In the genomic region with DNA sequence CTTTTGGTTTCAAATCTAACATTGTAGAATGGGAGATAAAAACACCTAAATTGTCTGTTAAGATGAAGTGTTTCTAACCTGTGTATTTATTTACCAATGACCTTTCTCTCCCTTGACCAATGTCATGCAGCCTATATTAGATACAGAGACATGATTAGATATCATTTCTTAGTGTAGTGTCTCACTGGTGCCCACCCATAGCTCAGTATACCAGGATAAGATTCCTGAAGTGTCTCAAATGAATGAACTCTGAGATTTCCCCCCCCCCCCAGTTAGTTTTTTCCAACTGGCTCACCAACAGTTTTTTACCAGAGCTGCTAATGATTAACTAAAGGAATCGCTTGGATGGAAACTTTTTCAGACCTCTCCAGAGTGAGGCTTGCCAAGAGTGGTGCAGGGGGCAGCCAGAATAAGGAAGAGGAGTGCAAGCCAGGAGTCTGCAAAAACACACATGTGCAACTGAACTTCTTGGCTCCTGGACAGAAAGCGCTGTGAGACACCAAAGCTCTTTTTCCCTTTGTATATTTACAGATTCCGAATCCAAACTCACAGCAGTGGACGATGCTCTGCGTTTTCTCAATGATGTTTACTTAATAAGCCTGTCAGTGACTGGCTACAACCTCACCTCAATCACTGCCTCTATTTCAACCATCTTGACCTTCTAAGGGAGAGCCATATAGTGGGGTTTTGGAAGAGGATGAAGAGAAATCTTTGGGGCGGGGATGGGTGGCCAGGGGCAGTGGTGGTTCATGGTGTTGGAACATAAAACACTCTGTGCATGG, we compare ENCODE assay signal across 9 mouse cellular contexts.
DNase-seq lines count a peak whose midpoint lies in the region; ATAC-seq and TF ChIP-seq lines count a peak whose summit lies in the region.
"Had no signal": no experiment of that assay in that cellular context is flagged by ENCODE, and none has a peak within 500 bp of the region (broad histone marks: within the 10 kb centered on the region; RNA-seq: fewer than 3 reads in every experiment).

No protein-coding gene starts in this region.

- no peak overlapping the region for H3K4me2 ChIP-seq in hindbrain, embryonic 14.5 days (replicated peaks)
- H3K4me2 ChIP-seq in hindbrain, embryonic 12.5 days (replicated peaks), result no peak overlapping the region
- peak overlapping the region; percentile 42 for H3K4me2 ChIP-seq in intestine, embryonic 15.5 days (replicated peaks)
- H3K4me2 ChIP-seq in liver, embryonic 14.5 days (ENCODE audit: low read depth), result peak overlapping the region; percentile 6; the same call in 1 of the 2 replicates

- 69% methylated on average over 6 of the region's 6 CpGs for WGBS in hindbrain, embryonic 14.5 days
- 71% methylated on average over 6 of the region's 6 CpGs for WGBS in hindbrain, embryonic 12.5 days
- 9% methylated on average over 6 of the region's 6 CpGs for WGBS in intestine, embryonic 15.5 days
- 65% methylated on average over 6 of the region's 6 CpGs for WGBS in liver, embryonic 14.5 days (ENCODE audit: insufficient replicate concordance)

- TF ChIP-seq POLR2A in embryonic fibroblast, embryonic 13.5 days (IDR thresholded peaks at IDR 0.05; ENCODE audit: low read depth, low read length), result no peak

- no peak for TF ChIP-seq EP300 in liver, embryonic 14.5 days (IDR thresholded peaks at IDR 0.05; ENCODE audit: low read depth)

- no peak overlapping the region for H3K27ac ChIP-seq in hindbrain, embryonic 14.5 days
- H3K27ac ChIP-seq in hindbrain, embryonic 12.5 days, result no peak overlapping the region
- peak overlapping the region; percentile 56 for H3K27ac ChIP-seq in embryonic fibroblast, embryonic 13.5 days (ENCODE audit: insufficient read depth, low read length)
- H3K27ac ChIP-seq in intestine, embryonic 15.5 days, result peak overlapping the region; percentile 83
- H3K27ac ChIP-seq in liver, embryonic 14.5 days, result no peak overlapping the region

- peak; percentile 47 for DNase-seq in hindbrain, embryonic 14.5 days (ENCODE audit: low spot score)
- DNase-seq in liver, embryonic 14.5 days (ENCODE audit: low read depth in 3 of 3, low spot score in 3 of 3), result no peak
- DNase-seq in testis, postnatal 14 days (ENCODE audit: low spot score), result peak; percentile 19
- DNase-seq in B cell, adult 2 months, result no peak
- no peak for DNase-seq in right cerebral cortex, postnatal 14 days

- H3K9ac ChIP-seq in hindbrain, embryonic 14.5 days, result no peak overlapping the region
- H3K9ac ChIP-seq in hindbrain, embryonic 12.5 days, result no peak overlapping the region
- H3K9ac ChIP-seq in intestine, embryonic 15.5 days, result no peak overlapping the region
- H3K9ac ChIP-seq in liver, embryonic 14.5 days (replicated peaks), result no peak overlapping the region

- no peaks in the 10 kb centered on the region for H3K9me3 ChIP-seq in hindbrain, embryonic 14.5 days (ENCODE audit: control insufficient read depth, low read length)
- H3K9me3 ChIP-seq in hindbrain, embryonic 12.5 days (replicated peaks), result no peaks in the 10 kb centered on the region
- H3K9me3 ChIP-seq in intestine, embryonic 15.5 days, result no peaks in the 10 kb centered on the region
- no peaks in the 10 kb centered on the region for H3K9me3 ChIP-seq in liver, embryonic 14.5 days (ENCODE audit: control insufficient read depth, low read length)

- H3K36me3 ChIP-seq in hindbrain, embryonic 14.5 days (replicated peaks; ENCODE audit: control insufficient read depth, insufficient read depth), result no peaks in the 10 kb centered on the region
- no peaks in the 10 kb centered on the region for H3K36me3 ChIP-seq in hindbrain, embryonic 12.5 days
- no peaks in the 10 kb centered on the region for H3K36me3 ChIP-seq in intestine, embryonic 15.5 days
- no peaks in the 10 kb centered on the region for H3K36me3 ChIP-seq in liver, embryonic 14.5 days (replicated peaks; ENCODE audit: control insufficient read depth, insufficient read depth, low read depth)

- no peaks in the 10 kb centered on the region; the same call in 1 of the 2 replicates for H3K4me1 ChIP-seq in hindbrain, embryonic 14.5 days (replicated peaks; ENCODE audit: control insufficient read depth, insufficient read depth, low read length)
- H3K4me1 ChIP-seq in hindbrain, embryonic 12.5 days, result peaks cover 4% of the 10 kb centered on the region; the same call in 1 of the 2 replicates
- H3K4me1 ChIP-seq in embryonic fibroblast, embryonic 13.5 days (ENCODE audit: control insufficient read depth, insufficient read depth, low read length), result peaks cover 9% of the 10 kb centered on the region
- peaks cover 17% of the 10 kb centered on the region for H3K4me1 ChIP-seq in intestine, embryonic 15.5 days (replicated peaks)
- peaks cover 0 to 6% of the 10 kb centered on the region in 2 experiments; a peak in 2 of 4 replicates for H3K4me1 ChIP-seq in liver, embryonic 14.5 days (replicated peaks; ENCODE audit: control insufficient read depth in 2 of 2, insufficient read depth in 2 of 2, low read length in 1 of 2)

- no peak for ATAC-seq in hindbrain, embryonic 14.5 days (ENCODE audit: low FRiP score)
- ATAC-seq in hindbrain, embryonic 12.5 days (ENCODE audit: low FRiP score), result no peak
- peak; percentile 78 for ATAC-seq in intestine, embryonic 15.5 days
- peak; percentile 26; the same call in 1 of the 2 replicates for ATAC-seq in liver, embryonic 14.5 days (ENCODE audit: insufficient read depth)

- TF ChIP-seq CTCF in embryonic fibroblast, embryonic 13.5 days (IDR thresholded peaks at IDR 0.05; ENCODE audit: borderline replicate concordance, insufficient read depth, low read length), result no peak
- no peak for TF ChIP-seq CTCF in liver, embryonic 14.5 days (IDR thresholded peaks at IDR 0.05; ENCODE audit: low read depth)

- H3K4me3 ChIP-seq in hindbrain, embryonic 14.5 days (replicated peaks; ENCODE audit: low read length), result no peak overlapping the region
- no peak overlapping the region for H3K4me3 ChIP-seq in hindbrain, embryonic 12.5 days
- no peak overlapping the region for H3K4me3 ChIP-seq in embryonic fibroblast, embryonic 13.5 days (ENCODE audit: insufficient read depth, low read length)
- no peak overlapping the region for H3K4me3 ChIP-seq in intestine, embryonic 15.5 days (replicated peaks)
- no peak overlapping the region for H3K4me3 ChIP-seq in liver, embryonic 14.5 days (ENCODE audit: insufficient read depth in 1 of 2, low read depth in 2 of 2, low read length in 2 of 2)
- H3K4me3 ChIP-seq: erythroblast, embryonic 14.5 days had no signal

- no peaks in the 10 kb centered on the region for H3K27me3 ChIP-seq in hindbrain, embryonic 14.5 days (ENCODE audit: control insufficient read depth, insufficient read depth, low read length)
- no peaks in the 10 kb centered on the region for H3K27me3 ChIP-seq in hindbrain, embryonic 12.5 days
- no peaks in the 10 kb centered on the region for H3K27me3 ChIP-seq in intestine, embryonic 15.5 days (replicated peaks)
- H3K27me3 ChIP-seq in liver, embryonic 14.5 days (ENCODE audit: control insufficient read depth, insufficient read depth, low read length), result no peaks in the 10 kb centered on the region

Comparison
In these comparisons a context has a peak if more than half of its experiments do, and no peak if none do; other contexts are left out.
1. ATAC-seq: peak in intestine, embryonic 15.5 days (single experiment) and liver, embryonic 14.5 days (single experiment); none in hindbrain, embryonic 14.5 days (single experiment) and hindbrain, embryonic 12.5 days (single experiment).
2. DNase-seq: peak in hindbrain, embryonic 14.5 days (single experiment) and testis, postnatal 14 days (single experiment); none in liver, embryonic 14.5 days (0 of 3), B cell, adult 2 months (0 of 2) and right cerebral cortex, postnatal 14 days (single experiment).
3. H3K27ac ChIP-seq: peak in embryonic fibroblast, embryonic 13.5 days (single experiment) and intestine, embryonic 15.5 days (single experiment); none in hindbrain, embryonic 14.5 days (single experiment), hindbrain, embryonic 12.5 days (single experiment) and liver, embryonic 14.5 days (single experiment).
4. H3K4me2 ChIP-seq: peak in intestine, embryonic 15.5 days (single experiment) and liver, embryonic 14.5 days (single experiment); none in hindbrain, embryonic 14.5 days (single experiment) and hindbrain, embryonic 12.5 days (single experiment).